Mouse (Mus musculus): Measurements from ENCODE around the gene Emid1. TPM values are rescaled to one million over a fixed set of nuclear protein-coding genes. Genes with fewer than 3 reads are reported as not detected.
A peak's percentile ranks its signal among the peaks of the same experiment; 100 is the strongest.

Gene Emid1
- polyA plus RNA-seq, 1 experiment from 2014 or later: 178 TPM

DNA sequence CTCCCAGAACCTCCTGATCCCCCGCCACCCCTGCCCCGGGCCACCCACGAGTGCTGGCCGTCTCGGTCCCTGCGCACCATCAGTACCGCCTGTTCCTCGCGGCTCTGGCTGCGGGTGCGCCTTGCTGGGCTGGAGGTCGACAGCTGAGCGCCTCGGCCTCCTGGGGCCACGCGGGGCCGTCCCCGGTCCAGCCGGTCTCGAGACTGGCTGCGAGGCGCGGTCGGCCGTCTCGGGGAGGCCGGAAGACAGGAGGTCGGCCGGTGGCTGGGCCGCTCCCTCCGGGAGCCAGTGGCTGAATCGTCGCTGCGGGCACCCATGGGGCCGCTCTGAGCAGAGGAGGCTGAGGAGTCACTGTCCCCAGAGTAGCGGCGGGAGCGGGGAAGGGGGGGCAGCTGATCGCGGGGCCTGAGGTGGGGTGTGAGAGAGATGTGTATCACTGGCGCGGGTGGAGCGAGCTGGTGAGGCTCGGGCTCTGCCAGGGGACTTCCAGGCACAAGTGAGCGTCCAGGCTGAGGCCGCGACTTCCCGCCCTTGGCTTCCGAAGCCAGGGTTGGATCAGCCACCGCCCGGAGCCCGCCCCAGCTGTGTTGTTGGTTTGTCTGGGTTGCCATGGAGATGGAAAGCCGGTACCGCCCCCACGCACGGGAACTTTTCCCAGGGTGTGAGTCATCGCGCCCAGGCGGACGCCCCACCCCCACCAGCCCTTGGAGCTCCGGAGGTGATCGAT, 90.5 kb downstream of the Emid1 start:
- WGBS: 1% methylated on average over 62 of the region's 62 CpGs
- peak; percentile 25; the same call in 1 of the 2 replicates for ATAC-seq (ENCODE audit: low FRiP score, low TSS enrichment)
- no peaks in the 10 kb centered on the region; the same call in 1 of the 2 replicates for H3K36me3 ChIP-seq (ENCODE audit: control insufficient read depth, insufficient read depth, low read length)
- peak overlapping the region; percentile 23 for H3K4me3 ChIP-seq (ENCODE audit: low read length)
- peak overlapping the region; percentile 70 for H3K4me2 ChIP-seq (replicated peaks; ENCODE audit: low read depth, low read length)
- H3K4me1 ChIP-seq (ENCODE audit: control insufficient read depth, insufficient read depth, low read length): peaks cover 50% of the 10 kb centered on the region
- peak overlapping the region; percentile 44 for H3K9ac ChIP-seq (ENCODE audit: low read depth, low read length)
- no peak overlapping the region for H3K27ac ChIP-seq (ENCODE audit: low read depth, low read length)
- H3K9me3 ChIP-seq (ENCODE audit: control insufficient read depth, low read length): no peaks in the 10 kb centered on the region
- H3K27me3 ChIP-seq (ENCODE audit: control insufficient read depth, insufficient read depth, low read length): peaks cover 64% of the 10 kb centered on the region

GRCm38 (mm10) chr11:5060756-5061412, 91.2 kb downstream of the Emid1 start:
- H3K9me3 ChIP-seq (ENCODE audit: control insufficient read depth, low read length): no peaks in the 10 kb centered on the region
- H3K4me2 ChIP-seq (replicated peaks; ENCODE audit: low read depth, low read length): peak overlapping the region; percentile 70
- ATAC-seq (ENCODE audit: low FRiP score, low TSS enrichment): no peak
- no peak overlapping the region for H3K27ac ChIP-seq (ENCODE audit: low read depth, low read length)
- H3K4me1 ChIP-seq (ENCODE audit: control insufficient read depth, insufficient read depth, low read length): peaks cover 56% of the 10 kb centered on the region
- H3K27me3 ChIP-seq (ENCODE audit: control insufficient read depth, insufficient read depth, low read length): peaks cover 64% of the 10 kb centered on the region
- WGBS: 53% methylated on average over 28 of the region's 28 CpGs
- peak overlapping the region; percentile 23 for H3K4me3 ChIP-seq (ENCODE audit: low read length)
- peak overlapping the region; percentile 44; the same call in 1 of the 2 replicates for H3K9ac ChIP-seq (ENCODE audit: low read depth, low read length)
- no peaks in the 10 kb centered on the region; the same call in 1 of the 2 replicates for H3K36me3 ChIP-seq (ENCODE audit: control insufficient read depth, insufficient read depth, low read length)

DNA sequence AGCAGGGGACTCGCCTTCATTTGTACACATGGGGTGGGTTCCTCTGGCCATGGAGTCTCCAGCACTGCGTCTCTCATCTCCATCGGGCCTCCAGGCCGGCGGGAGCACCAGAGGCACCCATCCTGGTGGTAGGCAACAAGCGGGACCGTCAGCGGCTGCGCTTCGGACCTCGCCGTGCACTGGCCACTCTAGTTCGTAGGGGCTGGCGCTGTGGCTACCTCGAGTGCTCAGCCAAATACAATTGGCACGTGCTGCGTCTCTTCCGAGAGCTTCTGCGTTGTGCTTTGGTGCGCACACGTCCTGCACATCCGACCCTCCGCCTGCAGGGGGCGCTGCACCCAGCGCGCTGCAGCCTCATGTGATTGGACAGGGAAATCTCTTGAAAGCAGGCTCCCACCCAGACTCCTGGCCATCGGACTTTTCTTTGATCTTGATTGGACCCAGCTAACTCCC, 92.3 kb downstream of the Emid1 start:
- Histone ChIP-seq H3K36me3 (ENCODE audit: control insufficient read depth, insufficient read depth, low read length) (no peaks in the 10 kb centered on the region; the same call in 1 of the 2 replicates), H3K4me1 (ENCODE audit: control insufficient read depth, insufficient read depth, low read length) (peaks cover 56% of the 10 kb centered on the region), H3K27ac (ENCODE audit: low read depth, low read length) (no peak overlapping the region), H3K27me3 (ENCODE audit: control insufficient read depth, insufficient read depth, low read length) (peaks cover 64% of the 10 kb centered on the region), H3K4me3 (ENCODE audit: low read length) (no peak overlapping the region), H3K4me2 (replicated peaks; ENCODE audit: low read depth, low read length) (no peak overlapping the region), H3K9me3 (ENCODE audit: control insufficient read depth, low read length) (no peaks in the 10 kb centered on the region), H3K9ac (ENCODE audit: low read depth, low read length) (no peak overlapping the region)
- ATAC-seq (ENCODE audit: low FRiP score, low TSS enrichment): no peak
- WGBS: 15% methylated on average over 27 of the region's 27 CpGs

DNA sequence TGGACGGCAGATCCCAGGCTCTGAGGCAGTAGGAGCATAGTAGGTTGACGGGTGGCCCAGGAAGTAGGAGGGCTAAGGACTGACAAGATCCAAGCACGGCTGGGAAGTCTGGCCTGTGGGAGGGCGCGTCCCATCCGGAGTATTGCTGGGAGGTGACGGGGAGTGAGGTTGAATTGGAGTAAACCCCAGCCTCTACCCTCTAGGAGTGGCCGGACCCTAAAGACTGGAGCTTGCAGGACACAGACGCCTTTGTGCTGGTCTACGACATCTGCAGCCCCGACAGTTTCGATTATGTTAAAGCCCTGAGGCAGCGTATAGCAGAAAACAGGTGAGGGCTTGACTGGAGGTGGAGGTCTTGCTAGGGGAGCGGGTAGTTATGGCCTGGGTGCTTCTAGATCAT, 92.8 kb downstream of the Emid1 start:
- Histone ChIP-seq H3K27me3 (ENCODE audit: control insufficient read depth, insufficient read depth, low read length) (peaks cover 64% of the 10 kb centered on the region), H3K36me3 (ENCODE audit: control insufficient read depth, insufficient read depth, low read length) (no peaks in the 10 kb centered on the region; the same call in 1 of the 2 replicates), H3K9me3 (ENCODE audit: control insufficient read depth, low read length) (no peaks in the 10 kb centered on the region), H3K9ac (ENCODE audit: low read depth, low read length) (0 out of 2 replicates have a peak overlapping the region, but pooled peaks have one; percentile 7), H3K4me1 (ENCODE audit: control insufficient read depth, insufficient read depth, low read length) (peaks cover 51% of the 10 kb centered on the region), H3K4me3 (ENCODE audit: low read length) (0 out of 2 replicates have a peak overlapping the region, but pooled peaks have one; percentile 6), H3K27ac (ENCODE audit: low read depth, low read length) (no peak overlapping the region), H3K4me2 (replicated peaks; ENCODE audit: low read depth, low read length) (peak overlapping the region; percentile 8; the same call in 1 of the 2 replicates)
- 17% methylated on average over 14 of the region's 14 CpGs for WGBS
- ATAC-seq (ENCODE audit: low FRiP score, low TSS enrichment): no peak

DNA sequence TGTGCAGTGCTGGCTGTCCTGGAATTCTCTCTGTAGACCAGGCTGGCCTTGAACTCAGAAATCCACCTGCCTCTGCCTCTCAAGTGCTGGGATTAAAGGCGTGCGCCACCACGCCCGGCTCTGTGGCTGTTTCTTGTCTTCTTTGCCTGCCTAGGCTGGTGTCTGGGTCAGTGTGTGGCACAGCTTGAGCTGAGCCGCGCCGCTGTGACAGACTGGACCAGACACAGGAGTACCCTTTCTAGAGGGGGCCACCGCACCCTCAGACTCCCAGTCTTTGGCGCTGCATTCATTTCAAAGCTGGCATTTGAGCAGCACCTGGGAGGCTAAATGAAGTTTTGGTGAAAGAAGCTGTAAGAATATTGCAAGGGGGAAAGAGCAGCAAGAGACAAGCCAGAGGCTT, 93.3 kb downstream of the Emid1 start:
- peak overlapping the region; percentile 8 for H3K4me2 ChIP-seq (replicated peaks; ENCODE audit: low read depth, low read length)
- no peaks in the 10 kb centered on the region for H3K9me3 ChIP-seq (ENCODE audit: control insufficient read depth, low read length)
- H3K4me3 ChIP-seq (ENCODE audit: low read length): peak overlapping the region; percentile 6; the same call in 1 of the 2 replicates
- 0 out of 2 replicates have a peak overlapping the region, but pooled peaks have one; percentile 7 for H3K9ac ChIP-seq (ENCODE audit: low read depth, low read length)
- H3K27ac ChIP-seq (ENCODE audit: low read depth, low read length): no peak overlapping the region
- H3K4me1 ChIP-seq (ENCODE audit: control insufficient read depth, insufficient read depth, low read length): peaks cover 46% of the 10 kb centered on the region
- peaks cover 62% of the 10 kb centered on the region for H3K27me3 ChIP-seq (ENCODE audit: control insufficient read depth, insufficient read depth, low read length)
- WGBS: 27% methylated on average over 9 of the region's 9 CpGs
- H3K36me3 ChIP-seq (ENCODE audit: control insufficient read depth, insufficient read depth, low read length): no peaks in the 10 kb centered on the region; the same call in 1 of the 2 replicates
- no peak for ATAC-seq (ENCODE audit: low FRiP score, low TSS enrichment)

GRCm38 (mm10) chr11:5057856-5058641, 94.0 kb downstream of the Emid1 start, which contains the start of gene Rasl10a:
Gene Rasl10a (plus strand): TSS chr11:5058128.
- 0 out of 2 replicates have a peak within 1 kb of the TSS, but pooled peaks have one; percentile 17 for H3K27ac ChIP-seq (ENCODE audit: low read depth, low read length)
- no peak; the same call in 1 of the 2 replicates for ATAC-seq (ENCODE audit: low FRiP score, low TSS enrichment)
- WGBS: 1% methylated on average over 58 of the region's 77 CpGs
- H3K4me2 ChIP-seq (replicated peaks; ENCODE audit: low read depth, low read length): peak within 1 kb of the TSS; percentile 97
- peaks cover 41% of the 10 kb centered on the region for H3K4me1 ChIP-seq (ENCODE audit: control insufficient read depth, insufficient read depth, low read length)
- H3K9ac ChIP-seq (ENCODE audit: low read depth, low read length): peak within 1 kb of the TSS; percentile 58
- peak within 1 kb of the TSS; percentile 54 for H3K4me3 ChIP-seq (ENCODE audit: low read length)
- no peaks in the 10 kb centered on the region; the same call in 1 of the 2 replicates for H3K36me3 ChIP-seq (ENCODE audit: control insufficient read depth, insufficient read depth, low read length)
- H3K27me3 ChIP-seq (ENCODE audit: control insufficient read depth, insufficient read depth, low read length): peaks cover 56% of the 10 kb centered on the region
- no peaks in the 10 kb centered on the region for H3K9me3 ChIP-seq (ENCODE audit: control insufficient read depth, low read length)

GRCm38 (mm10) chr11:5057541-5057855, 94.6 kb downstream of the Emid1 start:
- no peaks in the 10 kb centered on the region for H3K9me3 ChIP-seq (ENCODE audit: control insufficient read depth, low read length)
- 13% methylated on average over 8 of the region's 8 CpGs for whole genome bisulfite sequencing
- H3K4me1 ChIP-seq (ENCODE audit: control insufficient read depth, insufficient read depth, low read length): peaks cover 36% of the 10 kb centered on the region
- peak overlapping the region; percentile 58; the same call in 1 of the 2 replicates for H3K9ac ChIP-seq (ENCODE audit: low read depth, low read length)
- H3K27me3 ChIP-seq (ENCODE audit: control insufficient read depth, insufficient read depth, low read length): peaks cover 50% of the 10 kb centered on the region
- no peak overlapping the region for H3K27ac ChIP-seq (ENCODE audit: low read depth, low read length)
- ATAC-seq (ENCODE audit: low FRiP score, low TSS enrichment): no peak; the same call in 1 of the 2 replicates
- peak overlapping the region; percentile 97 for H3K4me2 ChIP-seq (replicated peaks; ENCODE audit: low read depth, low read length)
- H3K4me3 ChIP-seq (ENCODE audit: low read length): peak overlapping the region; percentile 54
- no peaks in the 10 kb centered on the region; the same call in 1 of the 2 replicates for H3K36me3 ChIP-seq (ENCODE audit: control insufficient read depth, insufficient read depth, low read length)

DNA sequence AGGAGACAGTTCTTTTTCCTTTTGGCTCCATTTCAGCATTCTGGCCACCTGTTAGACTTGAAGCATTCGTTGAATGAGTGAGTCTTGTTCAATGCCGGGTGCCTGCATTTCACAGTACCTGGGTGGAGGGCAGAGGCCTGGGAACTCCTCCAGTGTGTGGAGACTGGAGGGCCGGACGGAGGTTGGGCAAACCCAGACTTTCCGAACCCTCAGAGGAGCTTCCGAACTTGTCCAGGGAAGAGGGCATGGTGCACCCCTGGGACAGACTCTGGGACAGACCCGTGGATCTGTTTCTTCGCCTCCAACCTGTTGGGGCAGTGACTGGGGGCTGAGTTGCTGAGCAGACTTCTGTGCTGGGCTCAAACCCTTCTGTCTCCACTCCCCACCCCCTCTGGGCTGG, 95.0 kb downstream of the Emid1 start:
- 58% methylated on average over 8 of the region's 8 CpGs for WGBS
- Histone ChIP-seq H3K4me3 (ENCODE audit: low read length) (no peak overlapping the region), H3K9ac (ENCODE audit: low read depth, low read length) (no peak overlapping the region), H3K27ac (ENCODE audit: low read depth, low read length) (0 out of 2 replicates have a peak overlapping the region, but pooled peaks have one; percentile 17), H3K27me3 (ENCODE audit: control insufficient read depth, insufficient read depth, low read length) (peaks cover 46% of the 10 kb centered on the region), H3K4me1 (ENCODE audit: control insufficient read depth, insufficient read depth, low read length) (peaks cover 32% of the 10 kb centered on the region), H3K4me2 (replicated peaks; ENCODE audit: low read depth, low read length) (no peak overlapping the region; the same call in 1 of the 2 replicates), H3K36me3 (ENCODE audit: control insufficient read depth, insufficient read depth, low read length) (no peaks in the 10 kb centered on the region; the same call in 1 of the 2 replicates), H3K9me3 (ENCODE audit: control insufficient read depth, low read length) (no peaks in the 10 kb centered on the region)
- no peak for ATAC-seq (ENCODE audit: low FRiP score, low TSS enrichment)

Data from kidney, embryonic 14.5 days (tissue).